Mouse (Mus musculus): Measurements from ENCODE around the gene Slc44a1. TPM values are rescaled to one million over a fixed set of nuclear protein-coding genes. Genes with fewer than 3 reads are reported as not detected.
A peak's percentile ranks its signal among the peaks of the same experiment; 100 is the strongest.

Gene Slc44a1
- polyA plus RNA-seq (2015; fragmentation: Nextera tagmentation; extraction: Ambion mirVana), result 43.4 and 44.1 TPM in 2 replicates

DNA sequence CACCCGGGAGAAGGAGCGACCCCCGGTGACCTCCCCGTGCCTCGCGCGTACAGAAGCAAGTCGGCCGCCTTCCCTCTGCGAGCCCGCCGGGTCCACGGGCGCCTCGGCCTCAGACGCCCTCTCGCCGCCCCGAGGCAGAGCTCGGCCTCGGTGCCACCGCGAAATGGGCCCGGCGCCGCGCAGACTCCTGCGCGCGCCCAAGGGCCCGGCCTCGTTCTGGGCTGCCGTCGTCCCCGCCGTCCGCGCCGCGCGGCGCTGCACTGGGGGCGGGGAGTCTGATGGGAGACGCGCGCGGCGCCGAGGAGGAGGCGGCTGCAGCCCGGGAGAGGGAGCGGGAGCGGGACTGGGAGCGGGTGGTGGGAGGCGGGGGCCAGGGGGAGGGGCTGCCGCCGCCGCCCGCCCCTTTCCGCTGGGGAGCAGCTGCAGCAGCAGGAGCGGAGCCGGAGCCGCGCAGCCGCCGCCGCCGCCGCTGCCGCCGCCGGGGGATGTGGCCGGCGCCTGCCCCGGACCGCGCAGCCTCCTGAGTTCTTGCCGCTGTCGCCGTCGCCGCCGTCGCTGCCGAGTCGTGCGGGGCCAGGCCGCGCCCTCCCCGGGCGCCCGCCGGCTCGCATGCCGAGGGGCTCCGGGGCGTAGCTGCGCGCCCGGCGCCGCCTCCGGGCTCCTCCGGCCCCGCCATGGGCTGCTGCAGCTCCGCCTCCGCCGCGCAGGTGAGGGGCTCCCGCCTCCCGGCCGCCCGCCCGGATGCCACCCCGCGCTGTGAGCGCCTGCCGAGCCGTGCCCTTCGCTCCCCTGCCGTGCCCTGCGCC, at the start of gene Slc44a1:
Gene Slc44a1, plus strand, starts transcription at position 404 of the 806 bp plus-strand sequence.
- H3K4me2 ChIP-seq (ENCODE audit: low read length), result peak within 1 kb of the TSS; percentile 85
- H3K9ac ChIP-seq (ENCODE audit: low read depth, low read length), result peak within 1 kb of the TSS; percentile 81
- DNase-seq (ENCODE audit: low spot score) (peak; percentile 97), ATAC-seq (replicated peaks; ENCODE audit: low FRiP score, low read depth) (peak; percentile 97)
- H3K4me1 ChIP-seq (replicated peaks; ENCODE audit: insufficient read depth, low read length), result peaks cover 13% of the 10 kb centered on the region
- under 1% methylated on average over 71 of the region's 122 CpGs for WGBS
- no peaks in the 10 kb centered on the region for H3K9me3 ChIP-seq (replicated peaks; ENCODE audit: low read length)
- H3K27ac ChIP-seq, result peak within 1 kb of the TSS; percentile 81
- no peak for TF ChIP-seq CTCF (IDR thresholded peaks at IDR 0.05; ENCODE audit: low read depth)
- no peaks in the 10 kb centered on the region for H3K36me3 ChIP-seq (ENCODE audit: insufficient read depth, low read length)
- no peaks in the 10 kb centered on the region for H3K27me3 ChIP-seq (ENCODE audit: insufficient read depth, low read length)
- H3K4me3 ChIP-seq (replicated peaks; ENCODE audit: low read depth, low read length), result peak within 1 kb of the TSS; percentile 74

DNA sequence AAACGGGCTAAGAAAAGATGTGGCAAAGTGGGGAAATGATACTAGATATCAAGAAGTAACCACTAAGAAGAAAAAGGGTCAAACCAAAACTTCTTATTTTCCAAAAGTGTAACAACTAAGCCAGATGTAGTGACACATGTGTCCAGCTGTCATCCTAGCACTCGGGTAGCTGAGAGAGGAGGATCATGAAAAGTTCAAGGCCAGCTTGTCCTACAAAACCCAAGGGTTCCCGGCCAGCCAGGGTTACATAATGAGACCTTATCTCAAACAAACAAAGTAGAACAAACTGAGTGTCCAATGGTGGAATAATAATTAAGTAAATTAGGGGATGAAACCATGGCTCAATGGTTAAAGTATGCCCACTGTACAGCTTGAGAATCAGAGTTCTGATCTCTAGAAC, 45.2 kb upstream of the Slc44a1 start:
- H3K36me3 ChIP-seq (ENCODE audit: insufficient read depth, low read length), result no peaks in the 10 kb centered on the region
- H3K4me3 ChIP-seq (replicated peaks; ENCODE audit: low read depth, low read length), result no peak overlapping the region
- no peak overlapping the region for H3K27ac ChIP-seq
- DNase-seq (ENCODE audit: low spot score) (no peak), ATAC-seq (replicated peaks; ENCODE audit: low FRiP score, low read depth) (no peak)
- H3K27me3 ChIP-seq (ENCODE audit: insufficient read depth, low read length), result no peaks in the 10 kb centered on the region
- H3K4me1 ChIP-seq (replicated peaks; ENCODE audit: insufficient read depth, low read length), result no peaks in the 10 kb centered on the region
- WGBS, result 71% methylated on average over 3 of the region's 3 CpGs
- no peaks in the 10 kb centered on the region for H3K9me3 ChIP-seq (replicated peaks; ENCODE audit: low read length)
- H3K9ac ChIP-seq (ENCODE audit: low read depth, low read length), result no peak overlapping the region
- no peak for TF ChIP-seq CTCF (IDR thresholded peaks at IDR 0.05; ENCODE audit: low read depth)
- H3K4me2 ChIP-seq (ENCODE audit: low read length), result no peak overlapping the region

GRCm38 (mm10) chr4:53396623-53397192, 43.5 kb upstream of the Slc44a1 start:
- no peaks in the 10 kb centered on the region for H3K27me3 ChIP-seq (ENCODE audit: insufficient read depth, low read length)
- H3K36me3 ChIP-seq (ENCODE audit: insufficient read depth, low read length), result no peaks in the 10 kb centered on the region
- DNase-seq (ENCODE audit: low spot score), result peak; percentile 26
- no peak overlapping the region for H3K9ac ChIP-seq (ENCODE audit: low read depth, low read length)
- H3K4me2 ChIP-seq (ENCODE audit: low read length), result no peak overlapping the region
- 46% methylated on average over 11 of the region's 11 CpGs for WGBS
- H3K4me3 ChIP-seq (replicated peaks; ENCODE audit: low read depth, low read length), result no peak overlapping the region
- no peaks in the 10 kb centered on the region for H3K9me3 ChIP-seq (replicated peaks; ENCODE audit: low read length)
- no peak for TF ChIP-seq CTCF (IDR thresholded peaks at IDR 0.05; ENCODE audit: low read depth)
- no peaks in the 10 kb centered on the region for H3K4me1 ChIP-seq (replicated peaks; ENCODE audit: insufficient read depth, low read length)
- no peak overlapping the region for H3K27ac ChIP-seq
- ATAC-seq (replicated peaks; ENCODE audit: low FRiP score, low read depth), result no peak

DNA sequence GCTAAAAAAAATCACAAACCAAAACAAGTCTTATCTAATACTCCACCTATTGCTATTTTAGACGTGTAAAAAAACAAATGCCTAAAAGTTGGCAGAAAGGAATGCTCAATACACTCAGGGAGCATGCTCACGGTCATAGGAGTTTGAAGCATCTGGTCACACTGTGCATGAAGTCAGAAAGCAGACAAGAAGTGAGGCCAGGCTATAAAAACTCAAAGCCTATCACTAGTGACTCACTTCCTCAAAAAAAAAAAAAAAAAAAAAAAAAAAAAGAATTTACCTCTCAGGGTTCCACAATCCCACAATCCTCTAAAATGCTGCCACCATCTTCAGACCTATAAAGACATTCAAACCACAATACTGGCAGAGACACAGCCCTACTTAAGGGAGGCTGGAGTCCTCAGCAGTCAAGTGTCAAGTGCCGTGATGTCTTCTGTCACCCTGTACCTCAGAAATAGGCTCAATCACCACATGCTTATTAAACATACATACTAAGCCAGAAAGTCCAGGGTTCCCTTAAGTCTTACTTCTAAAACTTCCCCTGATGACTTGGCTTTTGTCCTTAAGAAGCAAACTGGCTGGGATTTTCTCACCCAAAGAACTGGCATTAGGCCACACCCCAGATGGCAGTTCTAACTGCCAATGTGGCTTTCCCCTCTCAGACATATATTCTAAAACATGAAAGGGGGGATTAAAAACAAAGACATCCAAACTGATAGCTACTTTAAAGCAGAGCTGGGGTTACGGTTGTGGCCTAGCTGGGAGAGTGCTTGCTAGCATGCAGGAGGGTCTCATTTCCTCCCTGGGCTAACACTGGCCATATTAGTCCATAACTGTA, 42.7 kb upstream of the Slc44a1 start:
- TF ChIP-seq CTCF (IDR thresholded peaks at IDR 0.05; ENCODE audit: low read depth), result no peak
- DNase-seq (ENCODE audit: low spot score), result no peak
- H3K4me3 ChIP-seq (replicated peaks; ENCODE audit: low read depth, low read length), result no peak overlapping the region
- no peaks in the 10 kb centered on the region for H3K4me1 ChIP-seq (replicated peaks; ENCODE audit: insufficient read depth, low read length)
- H3K4me2 ChIP-seq (ENCODE audit: low read length), result no peak overlapping the region
- H3K9ac ChIP-seq (ENCODE audit: low read depth, low read length), result no peak overlapping the region
- no peak for ATAC-seq (replicated peaks; ENCODE audit: low FRiP score, low read depth)
- WGBS, result 63% methylated on average over 4 of the region's 4 CpGs
- H3K9me3 ChIP-seq (replicated peaks; ENCODE audit: low read length), result no peaks in the 10 kb centered on the region
- no peaks in the 10 kb centered on the region for H3K27me3 ChIP-seq (ENCODE audit: insufficient read depth, low read length)
- no peak overlapping the region for H3K27ac ChIP-seq
- no peaks in the 10 kb centered on the region for H3K36me3 ChIP-seq (ENCODE audit: insufficient read depth, low read length)

GRCm38 (mm10) chr4:53398561-53398960, 41.7 kb upstream of the Slc44a1 start:
- H3K36me3 ChIP-seq (ENCODE audit: insufficient read depth, low read length), result no peaks in the 10 kb centered on the region
- H3K4me3 ChIP-seq (replicated peaks; ENCODE audit: low read depth, low read length), result no peak overlapping the region
- no peaks in the 10 kb centered on the region for H3K4me1 ChIP-seq (replicated peaks; ENCODE audit: insufficient read depth, low read length)
- ATAC-seq (replicated peaks; ENCODE audit: low FRiP score, low read depth) (no peak), DNase-seq (ENCODE audit: low spot score) (no peak)
- no peak for TF ChIP-seq CTCF (IDR thresholded peaks at IDR 0.05; ENCODE audit: low read depth)
- no peaks in the 10 kb centered on the region for H3K9me3 ChIP-seq (replicated peaks; ENCODE audit: low read length)
- no peak overlapping the region for H3K4me2 ChIP-seq (ENCODE audit: low read length)
- H3K9ac ChIP-seq (ENCODE audit: low read depth, low read length), result no peak overlapping the region
- no peak overlapping the region for H3K27ac ChIP-seq
- H3K27me3 ChIP-seq (ENCODE audit: insufficient read depth, low read length), result no peaks in the 10 kb centered on the region
- WGBS, result 65% methylated on average over 5 of the region's 5 CpGs

GRCm38 (mm10) chr4:53399428-53399827, 40.8 kb upstream of the Slc44a1 start:
- H3K36me3 ChIP-seq (ENCODE audit: insufficient read depth, low read length), result no peaks in the 10 kb centered on the region
- WGBS, result 82% methylated on average over 1 of the region's 1 CpGs
- no peak overlapping the region for H3K4me2 ChIP-seq (ENCODE audit: low read length)
- H3K27ac ChIP-seq, result no peak overlapping the region
- no peaks in the 10 kb centered on the region for H3K27me3 ChIP-seq (ENCODE audit: insufficient read depth, low read length)
- no peak overlapping the region for H3K9ac ChIP-seq (ENCODE audit: low read depth, low read length)
- DNase-seq (ENCODE audit: low spot score), result no peak
- no peak for ATAC-seq (replicated peaks; ENCODE audit: low FRiP score, low read depth)
- H3K4me1 ChIP-seq (replicated peaks; ENCODE audit: insufficient read depth, low read length), result no peaks in the 10 kb centered on the region
- TF ChIP-seq CTCF (IDR thresholded peaks at IDR 0.05; ENCODE audit: low read depth), result no peak
- no peaks in the 10 kb centered on the region for H3K9me3 ChIP-seq (replicated peaks; ENCODE audit: low read length)
- no peak overlapping the region for H3K4me3 ChIP-seq (replicated peaks; ENCODE audit: low read depth, low read length)
